ENCODE assay signal across 28 mouse cellular contexts in the genomic region with DNA sequence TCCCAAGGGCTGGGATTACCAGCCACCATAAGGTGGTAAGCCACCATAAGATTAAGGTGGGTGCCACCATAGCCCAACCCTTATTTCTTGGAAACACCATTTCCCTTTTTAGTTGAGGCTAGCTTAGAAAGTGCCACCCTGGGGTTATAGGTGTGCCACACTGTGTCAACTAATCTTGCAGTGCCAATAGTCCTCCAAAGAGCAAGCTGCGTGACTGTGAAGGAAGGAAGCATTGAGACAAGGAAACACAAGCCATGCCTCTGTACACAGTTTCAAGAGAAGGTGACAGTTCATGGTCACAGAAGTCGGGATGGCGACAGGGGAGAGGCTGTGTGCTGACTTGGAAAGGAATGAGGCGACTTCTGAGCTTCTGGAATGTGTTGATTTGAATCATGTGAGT. TPM values are rescaled to one million over a fixed set of nuclear protein-coding genes. Genes with fewer than 3 reads are reported as not detected.
"Had no signal": no experiment of that assay in that cellular context is flagged by ENCODE, and none has a peak within 500 bp of the region (broad histone marks: within the 10 kb centered on the region; RNA-seq: fewer than 3 reads in every experiment).

No protein-coding gene starts in this region.

- H3K27ac ChIP-seq: embryonic facial prominence, embryonic 10.5 days; embryonic facial prominence, embryonic 12.5 days; embryonic facial prominence, embryonic 13.5 days; embryonic facial prominence, embryonic 15.5 days; forebrain, embryonic 10.5 days; forebrain, embryonic 12.5 days; forebrain, embryonic 13.5 days; forebrain, embryonic 15.5 days; gastrocnemius, adult 2 months; heart, adult 2 months had no signal

- H3K27me3 ChIP-seq: embryonic facial prominence, embryonic 15.5 days; forebrain, embryonic 12.5 days; forebrain, embryonic 13.5 days; forebrain, embryonic 15.5 days had no signal

- H3K4me2 ChIP-seq: embryonic facial prominence, embryonic 12.5 days; embryonic facial prominence, embryonic 13.5 days; embryonic facial prominence, embryonic 15.5 days; forebrain, embryonic 12.5 days; forebrain, embryonic 13.5 days; forebrain, embryonic 15.5 days had no signal

- ATAC-seq: forebrain, embryonic 13.5 days; forebrain, embryonic 14.5 days; forebrain, embryonic 15.5 days; forebrain, embryonic 16.5 days; forebrain, postnatal 0 days had no signal

- H3K9me3 ChIP-seq: embryonic facial prominence, embryonic 10.5 days; embryonic facial prominence, embryonic 12.5 days; embryonic facial prominence, embryonic 13.5 days; embryonic facial prominence, embryonic 15.5 days; forebrain, embryonic 10.5 days; forebrain, embryonic 12.5 days; forebrain, embryonic 13.5 days; forebrain, embryonic 15.5 days had no signal

- H3K4me1 ChIP-seq: embryonic facial prominence, embryonic 12.5 days had no signal

- H3K4me3 ChIP-seq: embryonic facial prominence, embryonic 10.5 days; embryonic facial prominence, embryonic 12.5 days; embryonic facial prominence, embryonic 13.5 days; embryonic facial prominence, embryonic 15.5 days; erythroblast, embryonic 14.5 days; forebrain, embryonic 10.5 days; forebrain, embryonic 12.5 days; forebrain, embryonic 13.5 days; forebrain, embryonic 15.5 days; gastrocnemius, adult 2 months; heart, adult 2 months had no signal

- DNase-seq: cerebellum, adult 9-11 months; cerebellum, postnatal 10 days; cerebellum, postnatal 14 days; cerebellum, postnatal 25 days; cerebellum, postnatal 36 days; embryo, embryonic 11 days; forebrain, postnatal 0 days; gastrocnemius, adult 2 months; gastrocnemius, postnatal 10 days; gastrocnemius, postnatal 14 days; gastrocnemius, postnatal 25 days; gastrocnemius, postnatal 36 days; heart, adult 11 months; heart, adult 18-20 months; heart, adult 2 months had no signal

- H3K9ac ChIP-seq: embryonic facial prominence, embryonic 12.5 days; embryonic facial prominence, embryonic 13.5 days; embryonic facial prominence, embryonic 15.5 days; forebrain, embryonic 12.5 days; forebrain, embryonic 13.5 days; forebrain, embryonic 15.5 days; forebrain, postnatal 0 days had no signal

RNA-seq across cellular contexts. Expression of gene Glis1, which starts 14.2 kb away (rescaled TPM):
- total RNA-seq: common myeloid progenitor, adult 5-6 weeks; gastrocnemius, postnatal 25 days; granulocyte monocyte progenitor cell, adult 5-6 weeks had no signal
